Mouse (Mus musculus): ENCODE measurements around the gene Mpp3.
A peak's percentile ranks its signal among the peaks of the same experiment; 100 is the strongest.

Gene Mpp3

GRCm38 (mm10) chr11:102028087-102028816 is at the start of gene Mpp3:
Gene Mpp3 (minus strand): TSS chr11:102028461.
- no peak for DNase-seq

GRCm38 (mm10) chr11:102073722-102074121 is 45.5 kb upstream of the Mpp3 start:
- no peak for DNase-seq

DNA sequence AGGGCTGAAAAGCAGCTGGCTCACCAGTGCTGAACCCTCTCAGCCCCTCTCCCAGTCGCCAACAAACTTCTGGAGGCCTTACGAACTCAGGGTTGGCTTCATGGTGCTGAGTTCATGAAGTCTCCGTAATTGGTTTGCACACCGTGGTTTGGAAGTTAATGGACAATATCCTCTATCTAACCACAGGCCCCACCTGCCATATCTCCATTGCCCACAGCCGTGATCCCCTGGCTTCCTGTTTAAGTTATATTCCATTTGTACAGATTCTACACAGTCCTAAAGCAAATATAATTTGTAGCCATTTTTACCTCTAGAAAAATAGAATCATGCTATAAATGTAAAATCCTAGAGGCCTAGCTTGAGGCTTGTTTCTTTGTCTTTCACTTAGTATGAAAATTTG is 44.5 kb upstream of the Mpp3 start:
- DNase-seq = no peak

- DNase-seq = no peak
Measured at GRCm38 (mm10) chr11:102070426-102070825, 42.2 kb upstream of the Mpp3 start.

- DNase-seq = no peak
Measured at GRCm38 (mm10) chr11:102069633-102070032, 41.4 kb upstream of the Mpp3 start.

- DNase-seq = no peak
Measured at GRCm38 (mm10) chr11:102068969-102069368, 40.7 kb upstream of the Mpp3 start.

DNA sequence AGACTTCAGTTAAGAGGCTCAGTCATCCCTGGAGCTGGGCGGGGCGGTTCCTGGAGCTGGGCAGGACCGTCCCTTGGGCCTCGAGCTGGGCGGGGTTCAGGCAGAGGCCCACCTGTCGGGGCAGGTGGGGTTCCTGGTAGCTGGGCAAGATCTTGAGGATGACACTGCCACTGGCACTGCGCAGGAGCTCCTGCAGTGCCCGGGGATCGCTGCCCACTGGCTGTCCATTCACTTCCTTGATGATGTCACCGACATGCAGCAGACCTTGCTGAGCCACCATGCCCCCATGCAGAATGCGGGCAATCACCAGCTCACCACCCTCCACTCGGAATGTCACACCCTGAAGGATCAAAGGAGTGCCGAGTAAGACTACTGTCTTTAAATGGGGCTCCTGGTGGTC is 34.8 kb upstream of the Mpp3 start:
- DNase-seq = no peak

GRCm38 (mm10) chr11:102061941-102062473 is 33.7 kb upstream of the Mpp3 start:
- DNase-seq = no peak

- peak; percentile 64 for DNase-seq
Measured at GRCm38 (mm10) chr11:102061236-102061940, 33.1 kb upstream of the Mpp3 start.

- DNase-seq = peak; percentile 64
Measured at GRCm38 (mm10) chr11:102053847-102054246, 25.6 kb upstream of the Mpp3 start.

DNA sequence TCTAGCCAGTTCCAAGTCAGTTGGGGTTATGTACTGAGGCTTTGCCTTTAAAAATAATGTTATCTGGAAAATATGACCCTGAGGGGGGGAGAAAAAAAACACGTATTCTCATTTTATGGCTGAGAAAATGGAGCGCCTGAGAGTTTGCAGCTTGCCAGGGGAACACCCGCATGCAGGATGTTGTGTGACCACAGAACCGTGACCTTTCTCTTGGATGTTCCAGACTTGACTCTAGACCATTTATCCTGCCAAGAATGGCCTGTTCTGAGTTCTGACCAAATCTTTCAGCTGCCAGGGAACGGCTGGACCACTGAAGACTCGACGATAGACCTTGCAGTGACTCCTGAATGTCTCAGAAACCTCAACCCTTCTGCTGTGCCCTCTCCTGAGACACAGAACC is 24.9 kb upstream of the Mpp3 start:
- DNase-seq = no peak

- no peak for DNase-seq
Measured at GRCm38 (mm10) chr11:102052697-102053096, 24.4 kb upstream of the Mpp3 start.

DNA sequence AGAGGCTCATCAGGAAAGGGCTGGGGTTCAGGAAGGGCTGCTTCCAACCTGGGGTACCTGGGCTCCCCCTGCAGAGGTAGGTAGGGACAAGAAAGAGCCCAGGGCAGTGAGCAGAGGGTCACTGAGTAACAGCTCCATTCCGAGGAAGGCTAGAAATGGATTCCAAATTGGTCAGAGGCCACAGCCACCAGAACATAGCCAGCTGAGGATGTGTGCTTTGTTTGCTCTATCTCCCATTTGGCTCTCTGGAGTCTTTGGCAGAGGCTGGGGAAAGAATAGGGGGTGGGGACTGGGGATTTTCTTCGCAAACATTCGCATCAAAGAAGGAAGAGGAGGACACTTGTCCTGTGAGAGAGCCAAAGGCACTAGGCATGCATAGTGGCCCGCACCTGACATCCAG is 23.7 kb upstream of the Mpp3 start:
- no peak for DNase-seq

DNA sequence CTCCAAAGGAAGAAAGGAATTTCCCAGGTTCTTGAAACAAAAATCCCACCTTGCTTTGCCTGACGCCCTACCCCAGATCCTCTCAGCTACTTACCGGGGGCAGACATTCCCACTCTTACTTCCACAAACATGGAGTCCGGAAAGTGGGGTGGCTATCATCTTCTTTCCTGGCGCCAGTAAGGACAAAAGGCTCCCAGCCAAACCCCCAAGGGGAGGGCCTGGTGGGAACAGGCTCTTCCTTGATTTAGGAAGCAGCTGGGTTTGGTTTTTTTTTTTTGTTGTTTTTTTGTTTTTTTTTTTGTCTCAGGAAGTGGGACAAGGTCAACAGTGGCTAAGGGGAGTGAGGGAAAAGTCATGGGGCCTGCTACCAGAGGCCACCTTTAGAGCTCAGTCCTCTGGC is 23.3 kb upstream of the Mpp3 start:
- DNase-seq = no peak

- DNase-seq = no peak
Measured at GRCm38 (mm10) chr11:102049875-102050482, 21.7 kb upstream of the Mpp3 start.

- DNase-seq = no peak
Measured at GRCm38 (mm10) chr11:102046607-102047006, 18.3 kb upstream of the Mpp3 start.

DNA sequence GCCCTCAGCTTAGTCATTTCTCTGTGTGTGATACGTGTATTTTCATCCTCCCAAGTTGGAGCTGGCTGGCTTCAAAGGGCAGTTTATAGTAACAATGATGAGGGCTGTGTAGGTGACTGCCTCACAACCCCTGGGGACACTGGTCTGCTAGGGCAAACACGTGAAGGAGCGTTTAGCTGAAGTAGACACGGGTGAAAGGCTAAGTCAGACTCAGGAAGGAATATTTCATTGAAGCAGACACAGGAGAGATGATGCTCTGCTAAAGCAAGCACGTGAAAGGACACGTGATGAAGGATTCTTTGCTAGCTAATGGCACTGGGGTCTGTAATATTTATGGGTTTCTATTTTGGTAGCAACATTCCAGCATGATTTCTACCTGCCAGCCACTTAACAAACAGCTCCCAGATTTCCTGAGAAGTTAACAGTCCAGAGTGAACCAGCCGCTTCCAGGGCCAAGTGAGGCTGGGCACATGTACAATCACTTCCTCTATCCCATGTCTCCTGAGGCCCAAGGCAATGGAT is 16.5 kb upstream of the Mpp3 start:
- no peak for DNase-seq

GRCm38 (mm10) chr11:102043381-102043780 is 15.1 kb upstream of the Mpp3 start:
- no peak for DNase-seq

GRCm38 (mm10) chr11:102042971-102043370 is 14.7 kb upstream of the Mpp3 start:
- DNase-seq = no peak

- no peak for DNase-seq
Measured at GRCm38 (mm10) chr11:102041350-102041949, 13.2 kb upstream of the Mpp3 start, which contains the start of gene Cd300lg. Gene Cd300lg (plus strand): TSS chr11:102041509.

DNA sequence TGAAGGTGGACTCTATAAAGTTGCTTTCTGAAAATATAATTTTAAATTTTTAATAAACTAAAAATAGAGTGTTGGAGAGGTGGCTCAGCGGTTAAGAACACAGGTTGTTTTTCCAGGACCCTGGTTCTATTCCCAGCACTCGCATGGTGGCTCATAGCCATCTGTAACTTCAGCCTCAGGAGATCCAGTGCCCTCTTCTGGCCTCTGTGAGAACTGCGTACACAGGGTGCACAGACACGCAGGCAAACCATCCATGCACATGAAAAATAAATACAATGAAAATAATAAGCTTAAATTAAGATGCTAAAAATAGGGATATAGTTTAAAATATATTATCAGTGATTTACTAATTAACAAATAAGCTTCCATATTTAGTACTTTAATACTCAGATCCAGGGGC is 12.4 kb upstream of the Mpp3 start:
- DNase-seq = no peak

DNA sequence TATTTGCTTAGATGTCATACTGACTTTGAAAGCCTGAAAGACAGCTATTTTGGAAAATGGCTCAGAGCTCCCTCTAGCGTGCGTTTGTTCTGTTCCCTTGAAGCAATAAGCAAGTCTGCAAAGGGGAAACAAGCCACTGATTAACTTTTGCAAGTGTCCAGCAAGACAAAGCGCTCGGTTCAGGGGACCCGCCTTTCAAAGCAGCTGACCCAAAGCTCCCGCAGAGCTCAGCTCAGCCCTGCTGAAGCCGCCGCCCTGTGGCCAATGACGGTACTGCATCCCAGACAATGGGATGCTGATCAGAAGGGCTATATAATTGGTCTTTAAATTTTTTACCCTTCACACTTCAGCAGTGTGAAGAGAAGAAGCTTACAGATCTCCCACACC is 11.9 kb upstream of the Mpp3 start:
- DNase-seq = peak; percentile 82

GRCm38 (mm10) chr11:102039487-102040137 is 11.4 kb upstream of the Mpp3 start:
- DNase-seq = no peak
